Mouse (Mus musculus): ENCODE measurements around the gene Cnnm4.

The Cnnm4 gene

GRCm38 (mm10) chr1:36545845-36546600 is 74.6 kb downstream of the Cnnm4 start:
- no peak for DNase-seq

GRCm38 (mm10) chr1:36546888-36547471 is 75.6 kb downstream of the Cnnm4 start, which contains the start of gene Ankrd39:
Ankrd39 (minus strand) TSS chr1:36547445.
- peak; percentile 98 for DNase-seq

DNA sequence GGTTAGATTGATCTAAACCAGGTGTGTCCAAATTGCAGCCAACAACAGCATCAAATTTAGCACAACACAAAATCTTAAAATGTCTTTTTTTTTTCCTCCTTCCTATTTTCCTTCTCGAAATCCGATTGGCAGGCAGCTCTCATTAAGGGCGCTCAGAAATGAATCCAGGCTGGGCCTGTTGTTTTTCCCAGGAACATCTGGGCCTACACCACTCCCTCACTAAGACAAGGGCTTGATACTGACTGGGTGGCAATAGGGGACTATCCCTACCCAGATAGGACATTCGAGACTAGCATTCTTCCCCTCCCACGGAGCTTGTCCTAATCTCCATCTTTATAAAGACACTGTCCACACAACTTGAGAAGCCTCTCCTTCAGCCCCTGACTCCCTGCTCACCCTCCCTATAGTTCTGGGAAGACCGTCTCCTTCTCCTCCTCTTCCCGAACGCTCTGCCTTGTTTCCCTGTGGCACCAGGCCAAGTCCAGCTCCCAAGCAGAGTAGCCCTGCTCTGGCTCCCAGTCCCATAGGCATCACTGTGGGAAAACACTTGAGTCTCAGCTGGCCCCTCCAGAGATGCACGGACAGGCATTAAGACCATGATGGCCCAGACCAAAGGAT is 76.7 kb downstream of the Cnnm4 start:
- peak; percentile 18 for DNase-seq

DNA sequence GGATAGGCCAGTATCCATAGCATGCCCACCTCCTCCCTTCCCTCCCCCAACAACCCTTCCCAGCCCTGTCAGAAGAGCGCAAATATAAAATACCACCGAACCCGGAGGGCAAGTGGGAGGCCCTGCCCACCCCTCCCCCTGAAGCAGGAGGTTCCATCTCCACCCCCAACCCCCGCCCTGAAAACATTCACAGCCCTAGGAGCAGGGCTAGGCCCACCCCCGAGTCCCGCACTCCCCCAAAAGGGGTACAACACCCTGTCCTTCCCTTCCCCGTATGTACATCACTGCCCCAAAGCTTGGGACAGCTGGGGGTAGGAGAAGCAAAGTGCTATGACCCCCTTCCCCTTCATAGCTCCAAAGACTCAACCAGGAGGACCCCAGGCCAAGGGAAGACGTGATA is 77.4 kb downstream of the Cnnm4 start:
- DNase-seq = no peak

DNA sequence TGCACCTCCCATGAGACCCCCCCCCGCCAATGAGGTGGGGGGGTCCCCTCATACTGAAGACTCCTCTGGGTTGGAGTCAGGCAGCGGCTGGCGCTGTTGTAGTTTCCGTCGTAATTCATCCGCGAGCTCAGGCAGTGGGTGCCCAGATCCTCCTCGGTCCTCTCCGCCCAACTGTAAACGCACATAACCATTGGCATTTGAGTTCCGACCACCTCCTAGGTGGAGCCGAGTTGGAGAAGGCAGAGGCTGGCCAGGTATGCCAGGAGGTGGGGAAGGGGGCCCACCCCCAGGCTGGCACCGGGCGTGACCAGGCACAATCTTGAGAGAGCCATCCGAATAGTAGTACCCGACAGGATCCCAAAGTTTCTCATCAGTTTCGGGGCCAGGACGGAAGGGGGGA is 78.1 kb downstream of the Cnnm4 start:
- DNase-seq = no peak

DNA sequence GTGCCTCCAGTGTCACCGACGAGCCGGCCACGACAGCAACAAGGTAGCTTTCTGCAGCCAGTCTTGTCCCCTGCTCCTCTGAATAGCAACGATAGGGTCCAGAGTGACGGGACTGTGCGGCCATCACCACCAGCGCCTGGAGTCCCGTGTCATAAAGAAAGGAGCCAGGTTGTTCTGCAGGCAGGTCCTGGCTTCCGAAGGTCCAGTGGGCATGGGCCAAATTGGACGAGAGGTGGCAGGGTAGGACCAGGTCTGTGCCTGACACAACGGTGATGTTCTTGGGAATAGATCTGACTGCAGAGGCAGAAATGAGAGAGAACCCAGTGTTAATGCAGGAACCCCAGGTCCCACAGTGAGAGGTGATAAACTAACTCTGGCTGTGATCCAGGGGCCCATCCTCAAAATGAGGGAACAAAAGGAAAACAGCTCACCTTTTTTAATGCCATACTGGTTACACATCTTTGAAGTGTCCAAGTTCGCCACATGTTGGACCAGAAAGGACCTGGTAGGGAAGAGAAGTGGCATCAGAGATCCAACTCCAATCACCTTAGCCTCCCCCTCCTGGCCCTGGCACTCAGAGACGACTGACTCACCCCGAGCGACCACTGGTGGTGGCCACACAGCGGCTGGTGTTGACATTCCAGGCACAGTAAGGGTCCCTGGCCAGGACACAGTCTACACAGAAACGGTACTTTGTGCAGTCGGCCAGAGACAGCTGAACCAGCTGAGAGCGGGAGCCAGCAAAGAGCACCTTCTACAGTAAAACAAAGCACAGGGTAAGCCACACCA is 78.8 kb downstream of the Cnnm4 start:
- no peak for DNase-seq

- no peak for DNase-seq
Observed at GRCm38 (mm10) chr1:36551904-36552303, 80.5 kb downstream of the Cnnm4 start.

DNA sequence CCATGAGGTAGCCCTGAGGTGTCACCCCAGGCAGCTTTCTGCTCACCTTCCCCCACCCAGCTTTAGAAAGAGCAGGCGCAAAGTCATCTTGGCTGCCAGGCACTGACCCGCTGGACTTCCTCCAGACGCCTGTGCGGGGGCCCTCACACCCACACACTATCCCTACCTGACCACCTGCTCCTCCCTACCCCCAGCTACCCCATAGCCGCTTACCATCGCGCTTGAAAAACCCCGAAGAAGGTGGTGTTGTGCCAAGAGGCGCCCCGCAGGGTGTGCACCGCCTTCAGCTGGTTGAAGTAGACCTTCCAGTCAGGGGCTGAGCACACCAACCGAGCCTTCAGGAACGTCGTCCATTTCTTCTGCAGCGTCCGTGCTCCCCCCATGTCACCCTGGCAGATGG is 81.1 kb downstream of the Cnnm4 start:
- DNase-seq = no peak

- no peak for DNase-seq
Observed at GRCm38 (mm10) chr1:36554633-36555399, 83.4 kb downstream of the Cnnm4 start.

GRCm38 (mm10) chr1:36555798-36556395 is 84.5 kb downstream of the Cnnm4 start:
- DNase-seq = peak; percentile 34

DNA sequence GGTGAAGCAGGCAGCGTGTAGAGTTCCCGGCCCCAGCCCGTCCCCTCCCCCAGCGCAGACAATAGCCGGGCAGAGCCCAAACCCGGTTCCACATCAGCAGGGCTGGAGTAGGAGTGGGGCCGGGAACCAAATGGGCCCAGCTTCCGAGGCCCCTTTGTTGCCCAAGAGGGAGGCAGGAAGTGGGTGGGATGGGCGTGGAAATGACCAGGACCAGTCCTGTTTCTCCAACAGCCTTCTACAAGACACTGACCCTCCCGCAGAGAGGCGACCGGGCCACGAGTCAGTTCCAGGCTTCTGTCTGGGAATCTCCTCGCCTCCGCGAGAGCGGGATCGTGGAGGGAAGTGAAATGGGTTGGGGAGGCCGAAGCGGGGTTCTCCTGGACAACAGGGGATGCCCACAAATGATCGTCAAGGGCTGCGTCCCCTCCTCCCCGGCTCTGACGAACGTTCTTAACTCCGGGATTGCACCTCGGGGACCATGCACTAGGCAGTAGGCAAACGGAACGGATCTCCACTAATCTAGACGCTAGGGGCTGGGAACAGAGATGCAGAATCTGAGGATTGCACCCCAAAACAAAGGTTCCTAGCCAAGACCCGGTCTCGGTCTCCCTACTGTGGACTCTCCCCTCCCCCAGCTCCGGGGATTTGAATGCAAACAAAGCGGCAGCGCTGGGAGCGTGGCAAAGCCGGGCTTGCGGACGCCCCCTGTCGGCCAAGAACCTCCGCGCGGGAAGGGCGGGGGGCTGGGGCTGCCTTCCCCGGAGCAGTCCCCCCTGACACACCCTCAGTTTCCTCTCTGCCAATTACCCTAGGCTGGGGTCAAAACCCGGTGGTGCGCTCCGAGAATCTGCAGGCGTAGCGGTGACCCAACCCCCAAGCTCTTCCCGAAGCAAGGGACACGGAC is 85.4 kb downstream of the Cnnm4 start:
- peak; percentile 98 for DNase-seq

- DNase-seq = peak; percentile 89
Observed at GRCm38 (mm10) chr1:36557457-36558011, 86.1 kb downstream of the Cnnm4 start.

Measured in embryo, embryonic 11 days (tissue).